Mouse (Mus musculus): Measurements from ENCODE around the gene Cyb5rl. TPM values are rescaled to one million over a fixed set of nuclear protein-coding genes. Genes with fewer than 3 reads are reported as not detected.

Gene Cyb5rl
- total RNA-seq (2014; rRNA removed; ENCODE audit: low replicate concordance) (2.4 and 33.0 TPM in 2 replicates), polyA plus RNA-seq (2015; fragmentation: Nextera tagmentation; extraction: Ambion mirVana) (5.0 and 5.8 TPM in 2 replicates)

- peak within 1 kb of the TSS; percentile 70 for H3K4me3 ChIP-seq (ENCODE audit: low read depth, low read length)
- peak within 1 kb of the TSS; percentile 44 for H3K27ac ChIP-seq (ENCODE audit: low read depth)
- peaks cover 14% of the 10 kb centered on the region for H3K4me1 ChIP-seq (ENCODE audit: control insufficient read depth, insufficient read depth)
- WGBS = under 1% methylated on average over 60 of the region's 60 CpGs
- H3K9me3 ChIP-seq (replicated peaks; ENCODE audit: control insufficient read depth, low read length) = no peaks in the 10 kb centered on the region
- DNase-seq (ENCODE audit: low spot score) (peak; percentile 98), ATAC-seq (ENCODE audit: insufficient read depth, low read depth) (peak; percentile 100)
- H3K9ac ChIP-seq (replicated peaks; ENCODE audit: low read depth, low read length) = peak within 1 kb of the TSS; percentile 81
- TF ChIP-seq EP300 (IDR thresholded peaks at IDR 0.05; ENCODE audit: low read depth) (no peak), CTCF (IDR thresholded peaks at IDR 0.05; ENCODE audit: low read depth) (no peak)
- peak within 1 kb of the TSS; percentile 100 for H3K4me2 ChIP-seq (ENCODE audit: low read depth, low read length)
- H3K27me3 ChIP-seq (ENCODE audit: control insufficient read depth, insufficient read depth, low read length) = no peaks in the 10 kb centered on the region
- H3K36me3 ChIP-seq (replicated peaks; ENCODE audit: control insufficient read depth, insufficient read depth, low read length) = peaks cover 33% of the 10 kb centered on the region
Observed at GRCm38 (mm10) chr4:107066252-107067124, at the start of gene Cyb5rl, which contains the start of gene Mrpl37. Cyb5rl (plus strand) TSS chr4:107066988. Mrpl37 (minus strand) TSS chr4:107066868.

GRCm38 (mm10) chr4:107017257-107017656 lies 49.5 kb upstream of the Cyb5rl start:
- Histone ChIP-seq H3K9me3 (replicated peaks; ENCODE audit: control insufficient read depth, low read length) (no peaks in the 10 kb centered on the region), H3K4me2 (ENCODE audit: low read depth, low read length) (no peak overlapping the region), H3K27me3 (ENCODE audit: control insufficient read depth, insufficient read depth, low read length) (no peaks in the 10 kb centered on the region), H3K4me1 (ENCODE audit: control insufficient read depth, insufficient read depth) (peaks cover 48% of the 10 kb centered on the region), H3K36me3 (replicated peaks; ENCODE audit: control insufficient read depth, insufficient read depth, low read length) (no peaks in the 10 kb centered on the region), H3K9ac (replicated peaks; ENCODE audit: low read depth, low read length) (no peak overlapping the region), H3K27ac (ENCODE audit: low read depth) (no peak overlapping the region), H3K4me3 (ENCODE audit: low read depth, low read length) (no peak overlapping the region)
- no peak for TF ChIP-seq EP300 (IDR thresholded peaks at IDR 0.05; ENCODE audit: low read depth)
- TF ChIP-seq CTCF (IDR thresholded peaks at IDR 0.05; ENCODE audit: low read depth) = no peak
- ATAC-seq (ENCODE audit: insufficient read depth, low read depth) (no peak), DNase-seq (ENCODE audit: low spot score) (no peak)

- H3K27ac ChIP-seq (ENCODE audit: low read depth) = peak overlapping the region; percentile 56
- H3K4me3 ChIP-seq (ENCODE audit: low read depth, low read length) = no peak overlapping the region
- no peaks in the 10 kb centered on the region for H3K9me3 ChIP-seq (replicated peaks; ENCODE audit: control insufficient read depth, low read length)
- no peaks in the 10 kb centered on the region for H3K36me3 ChIP-seq (replicated peaks; ENCODE audit: control insufficient read depth, insufficient read depth, low read length)
- WGBS = 18% methylated on average over 3 of the region's 3 CpGs
- TF ChIP-seq EP300 (IDR thresholded peaks at IDR 0.05; ENCODE audit: low read depth) (no peak), CTCF (IDR thresholded peaks at IDR 0.05; ENCODE audit: low read depth) (no peak)
- H3K27me3 ChIP-seq (ENCODE audit: control insufficient read depth, insufficient read depth, low read length) = no peaks in the 10 kb centered on the region
- no peak for DNase-seq (ENCODE audit: low spot score)
- peaks cover 36% of the 10 kb centered on the region for H3K4me1 ChIP-seq (ENCODE audit: control insufficient read depth, insufficient read depth)
- H3K9ac ChIP-seq (replicated peaks; ENCODE audit: low read depth, low read length) = no peak overlapping the region
- H3K4me2 ChIP-seq (ENCODE audit: low read depth, low read length) = no peak overlapping the region
- ATAC-seq (ENCODE audit: insufficient read depth, low read depth) = no peak
Observed at GRCm38 (mm10) chr4:107018521-107018920, 48.3 kb upstream of the Cyb5rl start.

GRCm38 (mm10) chr4:107019027-107019426 lies 47.8 kb upstream of the Cyb5rl start:
- ATAC-seq (ENCODE audit: insufficient read depth, low read depth) (peak; percentile 50; the same call in 1 of the 2 replicates), DNase-seq (ENCODE audit: low spot score) (no peak)
- Histone ChIP-seq H3K36me3 (replicated peaks; ENCODE audit: control insufficient read depth, insufficient read depth, low read length) (no peaks in the 10 kb centered on the region), H3K4me1 (ENCODE audit: control insufficient read depth, insufficient read depth) (peaks cover 33% of the 10 kb centered on the region), H3K4me3 (ENCODE audit: low read depth, low read length) (no peak overlapping the region), H3K4me2 (ENCODE audit: low read depth, low read length) (no peak overlapping the region), H3K27ac (ENCODE audit: low read depth) (peak overlapping the region; percentile 56), H3K9me3 (replicated peaks; ENCODE audit: control insufficient read depth, low read length) (no peaks in the 10 kb centered on the region), H3K9ac (replicated peaks; ENCODE audit: low read depth, low read length) (no peak overlapping the region), H3K27me3 (ENCODE audit: control insufficient read depth, insufficient read depth, low read length) (no peaks in the 10 kb centered on the region)
- TF ChIP-seq CTCF (IDR thresholded peaks at IDR 0.05; ENCODE audit: low read depth) (no peak), EP300 (IDR thresholded peaks at IDR 0.05; ENCODE audit: low read depth) (no peak)
- 38% methylated on average over 7 of the region's 7 CpGs for WGBS

GRCm38 (mm10) chr4:107020287-107021000 lies 46.3 kb upstream of the Cyb5rl start:
- TF ChIP-seq EP300 (IDR thresholded peaks at IDR 0.05; ENCODE audit: low read depth) = no peak
- TF ChIP-seq CTCF (IDR thresholded peaks at IDR 0.05; ENCODE audit: low read depth) = no peak
- no peak overlapping the region for H3K4me3 ChIP-seq (ENCODE audit: low read depth, low read length)
- DNase-seq (ENCODE audit: low spot score) (no peak), ATAC-seq (ENCODE audit: insufficient read depth, low read depth) (no peak)
- H3K27me3 ChIP-seq (ENCODE audit: control insufficient read depth, insufficient read depth, low read length) = no peaks in the 10 kb centered on the region
- no peaks in the 10 kb centered on the region for H3K36me3 ChIP-seq (replicated peaks; ENCODE audit: control insufficient read depth, insufficient read depth, low read length)
- H3K4me2 ChIP-seq (ENCODE audit: low read depth, low read length) = no peak overlapping the region
- H3K9me3 ChIP-seq (replicated peaks; ENCODE audit: control insufficient read depth, low read length) = no peaks in the 10 kb centered on the region
- no peak overlapping the region for H3K27ac ChIP-seq (ENCODE audit: low read depth)
- H3K9ac ChIP-seq (replicated peaks; ENCODE audit: low read depth, low read length) = no peak overlapping the region
- WGBS = 59% methylated on average over 5 of the region's 5 CpGs
- H3K4me1 ChIP-seq (ENCODE audit: control insufficient read depth, insufficient read depth) = peaks cover 28% of the 10 kb centered on the region

Data from heart, postnatal 0 days (tissue).